In genomic region chr4:40240272-40240744, GRCm38 (mm10) we compare ENCODE assay signal across 8 mouse cellular contexts. TPM values are rescaled to one million over a fixed set of nuclear protein-coding genes. Genes with fewer than 3 reads are reported as not detected.
DNase-seq lines count a peak whose midpoint lies in the region; ATAC-seq and TF ChIP-seq lines count a peak whose summit lies in the region.

No protein-coding gene starts in this region.

- peaks cover 3% of the 10 kb centered on the region for H3K4me1 ChIP-seq in heart, adult 2 months (ENCODE audit: control insufficient read depth, insufficient read depth, low read length)
- peaks cover 2 to 22% of the 10 kb centered on the region in 2 experiments; a peak in 2 of 4 replicates for H3K4me1 ChIP-seq in ES-E14 (ENCODE audit: control insufficient read depth in 2 of 2, insufficient read depth in 2 of 2, low read length in 2 of 2, poor library complexity in 1 of 2)
- peaks cover 4% of the 10 kb centered on the region for H3K4me1 ChIP-seq in heart, postnatal 0 days (ENCODE audit: control insufficient read depth, insufficient read depth)
- peaks cover 13% of the 10 kb centered on the region for H3K4me1 ChIP-seq in midbrain, embryonic 12.5 days

- intact Hi-C loops in heart, adult 2 months (cut with DNase I): no loop called here
- intact Hi-C loops in heart, postnatal 14 days (cut with DNase I): loop anchor here (5.0 kb wide), 1 partner anchor 37 kb away; the partner anchor contains the start of gene Ndufb6

- peak overlapping the region; percentile 94 for H3K4me2 ChIP-seq in heart, postnatal 0 days (ENCODE audit: low read depth, low read length)
- peak overlapping the region; percentile 81 for H3K4me2 ChIP-seq in midbrain, embryonic 12.5 days (replicated peaks)

- no peak overlapping the region; the same call in 1 of the 2 replicates for H3K27ac ChIP-seq in heart, adult 2 months
- H3K27ac ChIP-seq in ES-E14 (ENCODE audit: insufficient read depth, low read depth, low read length, poor library complexity, severe bottlenecking): no peak overlapping the region
- H3K27ac ChIP-seq in heart, postnatal 0 days (ENCODE audit: low read depth): peak overlapping the region; percentile 88
- no peak overlapping the region for H3K27ac ChIP-seq in midbrain, embryonic 12.5 days (replicated peaks)

- TF ChIP-seq CTCF in heart, adult 2 months (IDR thresholded peaks at IDR 0.05): no peak
- no peak for TF ChIP-seq CTCF in heart, postnatal 0 days (IDR thresholded peaks at IDR 0.05; ENCODE audit: low read depth)

- ATAC-seq in heart, postnatal 0 days (ENCODE audit: insufficient read depth, low read depth): no peak
- 0 out of 2 replicates have a peak, but pooled peaks have one; percentile 28 for ATAC-seq in midbrain, embryonic 12.5 days (ENCODE audit: low FRiP score, low read depth)
- ATAC-seq in megakaryocyte progenitor cell, adult 5-6 weeks (replicated peaks; ENCODE audit: poor library complexity): no peak

- TF ChIP-seq EP300 in heart, adult 2 months (IDR thresholded peaks at IDR 0.05; ENCODE audit: insufficient read depth, low read depth, low read length): no peak
- no peak for TF ChIP-seq EP300 in heart, postnatal 0 days (IDR thresholded peaks at IDR 0.05; ENCODE audit: low read depth)

- in situ Hi-C loops in ES-E14 (cut with MboI; ENCODE audit: low sequenced_read_pairs in 2 of 2, unreplicated experiment in 2 of 2): no loop called here

- TF ChIP-seq POLR2A in heart, adult 2 months (IDR thresholded peaks at IDR 0.05; ENCODE audit: insufficient read depth, low read depth, low read length): no peak

- no peaks in the 10 kb centered on the region; the same call in 1 of the 2 replicates for H3K36me3 ChIP-seq in heart, adult 2 months (ENCODE audit: control insufficient read depth, insufficient read depth, low read length)
- H3K36me3 ChIP-seq in ES-E14 (ENCODE audit: control insufficient read depth, insufficient read depth, low read length, poor library complexity, severe bottlenecking): no peaks in the 10 kb centered on the region
- no peaks in the 10 kb centered on the region; the same call in 1 of the 2 replicates for H3K36me3 ChIP-seq in heart, postnatal 0 days (replicated peaks; ENCODE audit: control insufficient read depth, insufficient read depth, low read length)
- H3K36me3 ChIP-seq in midbrain, embryonic 12.5 days: no peaks in the 10 kb centered on the region

- H3K4me3 ChIP-seq in heart, adult 2 months: no peak overlapping the region; the same call in 1 of the 2 replicates
- peak overlapping the region; percentile 50 to 57 for H3K4me3 ChIP-seq in ES-E14 (ENCODE audit: insufficient read depth in 1 of 2, low read depth in 1 of 2, low read length in 2 of 2, poor library complexity in 1 of 2, severe bottlenecking in 1 of 2)
- H3K4me3 ChIP-seq in heart, postnatal 0 days (ENCODE audit: low read depth, low read length): peak overlapping the region; percentile 86
- peak overlapping the region; percentile 47 for H3K4me3 ChIP-seq in midbrain, embryonic 12.5 days

- H3K9ac ChIP-seq in heart, adult 2 months (ENCODE audit: low read depth, low read length): peak overlapping the region; percentile 64
- H3K9ac ChIP-seq in ES-E14 (ENCODE audit: insufficient read depth, low read depth, low read length, poor library complexity, severe bottlenecking): peak overlapping the region; percentile 33; the same call in 1 of the 2 replicates
- peak overlapping the region; percentile 74; the same call in 1 of the 2 replicates for H3K9ac ChIP-seq in heart, postnatal 0 days (replicated peaks; ENCODE audit: low read depth, low read length)
- H3K9ac ChIP-seq in midbrain, embryonic 12.5 days (replicated peaks): no peak overlapping the region

- peak in 1 of 2 experiments; percentile 7 for DNase-seq in heart, adult 2 months
- DNase-seq in heart, postnatal 14 days: no peak
- no peak for DNase-seq in ES-E14 (ENCODE audit: low read depth, low spot score)
- no peak for DNase-seq in heart, postnatal 0 days (ENCODE audit: low spot score)
- DNase-seq in spleen, postnatal 10 days (ENCODE audit: low spot score in 2 of 2): no peak
- DNase-seq in left cerebral cortex, adult 8-10 months (ENCODE audit: low spot score in 2 of 2): no peak

- H3K79me2 ChIP-seq in heart, adult 2 months (replicated peaks; ENCODE audit: control insufficient read depth, insufficient read depth, low read length): no peaks in the 10 kb centered on the region

- WGBS in heart, adult 2 months: 59% methylated on average over 5 of the region's 5 CpGs
- WGBS in heart, postnatal 0 days: 63% methylated on average over 5 of the region's 5 CpGs
- 50% methylated on average over 5 of the region's 5 CpGs for WGBS in midbrain, embryonic 12.5 days

- H3K27me3 ChIP-seq in heart, adult 2 months (ENCODE audit: control insufficient read depth, insufficient read depth, low read length): no peaks in the 10 kb centered on the region
- no peaks in the 10 kb centered on the region for H3K27me3 ChIP-seq in heart, postnatal 0 days (ENCODE audit: control insufficient read depth, insufficient read depth, low read length)
- no peaks in the 10 kb centered on the region for H3K27me3 ChIP-seq in midbrain, embryonic 12.5 days

- no peaks in the 10 kb centered on the region for H3K9me3 ChIP-seq in ES-E14 (ENCODE audit: control insufficient read depth, insufficient read depth, low read depth, low read length)
- no peaks in the 10 kb centered on the region for H3K9me3 ChIP-seq in heart, postnatal 0 days (replicated peaks; ENCODE audit: control insufficient read depth, low read length)
- H3K9me3 ChIP-seq in midbrain, embryonic 12.5 days: no peaks in the 10 kb centered on the region

TF ChIP-seq in ES-E14, 5 proteins besides CTCF, POLR2A, EP300 and RAD21:
- TF ChIP-seq HCFC1 (IDR thresholded peaks at IDR 0.05; ENCODE audit: borderline replicate concordance, insufficient read depth, low read length): no peak
- TF ChIP-seq ZC3H11A (IDR thresholded peaks at IDR 0.05; ENCODE audit: borderline replicate concordance, low read depth, low read length): no peak
- TF ChIP-seq CHD2 (IDR thresholded peaks at IDR 0.05; ENCODE audit: low read depth, low read length): no peak
- no peak for TF ChIP-seq MAFK (IDR thresholded peaks at IDR 0.05; ENCODE audit: insufficient read depth, low read depth, low read length)
- no peak for TF ChIP-seq ZNF384 (IDR thresholded peaks at IDR 0.05; ENCODE audit: low read depth, low read length)
TF ChIP-seq in ES-E14: peak in this region for 0.

RNA-seq across cellular contexts. Expression of gene Ddx58, which starts 0.7 kb away (rescaled TPM):
- 1 to 10 TPM; 6.4 to 7.2 TPM for total RNA-seq in heart, adult 2 months (2021)
- polyA plus RNA-seq in heart, adult 2 months (2012; rRNA removed): 7.7 and 11.1 TPM in 2 replicates
- 1 to 10 TPM; 8.1 to 9.1 TPM for total RNA-seq in heart, postnatal 14 days (2021)
- total RNA-seq in ES-E14 (2012; rRNA removed): 14.5 and 19.0 TPM in 2 replicates
- 16.0 and 17.5 TPM in 2 replicates for total RNA-seq in heart, postnatal 0 days (2014; rRNA removed; ENCODE audit: low replicate concordance)
- 6.7 and 7.5 TPM in 2 replicates for polyA plus RNA-seq in heart, postnatal 0 days (2015; fragmentation: Nextera tagmentation; extraction: Ambion mirVana)
- polyA plus RNA-seq in midbrain, embryonic 12.5 days (2016; fragmentation: Nextera tagmentation; extraction: Ambion mirVana): 3.4 and 5.7 TPM in 2 replicates
- total RNA-seq in megakaryocyte progenitor cell, adult 5-6 weeks (2015): 6.7 and 13.3 TPM in 2 replicates
- total RNA-seq in megakaryocyte progenitor cell, adult 5-6 weeks (2017): 8.2 and 9.8 TPM in 2 replicates
- total RNA-seq in left cerebral cortex, adult 8-10 months (2022): 1 to 10 TPM; 4.1 to 6.3 (median 5.5) TPM

RNA-seq across cellular contexts. Expression of gene Smim27, which starts 29.1 kb away (rescaled TPM):
- 10 to 100 TPM; 42.6 to 46.7 TPM for total RNA-seq in heart, adult 2 months (2021)
- polyA plus RNA-seq in heart, adult 2 months (2012; rRNA removed): 15.6 and 18.1 TPM in 2 replicates
- total RNA-seq in heart, postnatal 14 days (2021): 10 to 100 TPM; 28.2 to 42.4 TPM
- 2.1 and 3.9 TPM in 2 replicates for total RNA-seq in ES-E14 (2012; rRNA removed)
- total RNA-seq in heart, postnatal 0 days (2014; rRNA removed; ENCODE audit: low replicate concordance): 0.65 and 4.9 TPM in 2 replicates
- polyA plus RNA-seq in heart, postnatal 0 days (2015; fragmentation: Nextera tagmentation; extraction: Ambion mirVana): 48.4 and 49.4 TPM in 2 replicates
- 30.8 and 34.2 TPM in 2 replicates for polyA plus RNA-seq in midbrain, embryonic 12.5 days (2016; fragmentation: Nextera tagmentation; extraction: Ambion mirVana)
- 9.6 and 16.7 TPM in 2 replicates for total RNA-seq in megakaryocyte progenitor cell, adult 5-6 weeks (2015)
- 3.6 and 5.6 TPM in 2 replicates for total RNA-seq in megakaryocyte progenitor cell, adult 5-6 weeks (2017)
- 10 to 100 TPM; 13.2 to 18.9 (median 16.8) TPM for total RNA-seq in left cerebral cortex, adult 8-10 months (2022)

RNA-seq across cellular contexts. Expression of gene Topors, which starts 29.3 kb away (rescaled TPM):
- total RNA-seq in heart, adult 2 months (2021): 10 to 100 TPM in 1 of 2 experiments, 1 to 10 TPM in 1; 9.2 to 10.8 TPM
- 2.2 and 4.3 TPM in 2 replicates for polyA plus RNA-seq in heart, adult 2 months (2012; rRNA removed)
- total RNA-seq in heart, postnatal 14 days (2021): 10 to 100 TPM; 12.1 to 12.3 TPM
- 39.5 and 69.3 TPM in 2 replicates for total RNA-seq in ES-E14 (2012; rRNA removed)
- 23.6 and 30.3 TPM in 2 replicates for total RNA-seq in heart, postnatal 0 days (2014; rRNA removed; ENCODE audit: low replicate concordance)
- polyA plus RNA-seq in heart, postnatal 0 days (2015; fragmentation: Nextera tagmentation; extraction: Ambion mirVana): 15.1 and 15.5 TPM in 2 replicates
- 50.2 and 51.1 TPM in 2 replicates for polyA plus RNA-seq in midbrain, embryonic 12.5 days (2016; fragmentation: Nextera tagmentation; extraction: Ambion mirVana)
- total RNA-seq in megakaryocyte progenitor cell, adult 5-6 weeks (2015): 45.4 and 56.3 TPM in 2 replicates
- 77.6 and 82.4 TPM in 2 replicates for total RNA-seq in megakaryocyte progenitor cell, adult 5-6 weeks (2017)
- total RNA-seq in left cerebral cortex, adult 8-10 months (2022): 10 to 100 TPM; 16.8 to 22.9 (median 19.7) TPM

RNA-seq across cellular contexts. Expression of gene Ndufb6, which starts 38.9 kb away (rescaled TPM):
- 100 to 1,000 TPM; 435 to 533 TPM for total RNA-seq in heart, adult 2 months (2021)
- polyA plus RNA-seq in heart, adult 2 months (2012; rRNA removed): 320 and 386 TPM in 2 replicates
- 100 to 1,000 TPM; 448 to 463 TPM for total RNA-seq in heart, postnatal 14 days (2021)
- 260 and 270 TPM in 2 replicates for total RNA-seq in ES-E14 (2012; rRNA removed)
- total RNA-seq in heart, postnatal 0 days (2014; rRNA removed; ENCODE audit: low replicate concordance): 452 and 553 TPM in 2 replicates
- 1,016 and 1,052 TPM in 2 replicates for polyA plus RNA-seq in heart, postnatal 0 days (2015; fragmentation: Nextera tagmentation; extraction: Ambion mirVana)
- 252 and 265 TPM in 2 replicates for polyA plus RNA-seq in midbrain, embryonic 12.5 days (2016; fragmentation: Nextera tagmentation; extraction: Ambion mirVana)
- total RNA-seq in megakaryocyte progenitor cell, adult 5-6 weeks (2015): 151 and 167 TPM in 2 replicates
- total RNA-seq in megakaryocyte progenitor cell, adult 5-6 weeks (2017): 52.2 and 66.9 TPM in 2 replicates
- total RNA-seq in left cerebral cortex, adult 8-10 months (2022): 100 to 1,000 TPM; 171 to 192 (median 179) TPM
